Mouse (Mus musculus): Measurements from ENCODE around the gene Ppp2r5d.

The Ppp2r5d gene

GRCm38 (mm10) chr17:46681466-46682118, 23.3 kb downstream of the Ppp2r5d start:
- CTCF ChIA-PET = interaction anchor here (0.5 kb wide), 1 partner anchor 527 kb away, joined by 3 read pairs; no protein-coding TSS in a partner anchor

DNA sequence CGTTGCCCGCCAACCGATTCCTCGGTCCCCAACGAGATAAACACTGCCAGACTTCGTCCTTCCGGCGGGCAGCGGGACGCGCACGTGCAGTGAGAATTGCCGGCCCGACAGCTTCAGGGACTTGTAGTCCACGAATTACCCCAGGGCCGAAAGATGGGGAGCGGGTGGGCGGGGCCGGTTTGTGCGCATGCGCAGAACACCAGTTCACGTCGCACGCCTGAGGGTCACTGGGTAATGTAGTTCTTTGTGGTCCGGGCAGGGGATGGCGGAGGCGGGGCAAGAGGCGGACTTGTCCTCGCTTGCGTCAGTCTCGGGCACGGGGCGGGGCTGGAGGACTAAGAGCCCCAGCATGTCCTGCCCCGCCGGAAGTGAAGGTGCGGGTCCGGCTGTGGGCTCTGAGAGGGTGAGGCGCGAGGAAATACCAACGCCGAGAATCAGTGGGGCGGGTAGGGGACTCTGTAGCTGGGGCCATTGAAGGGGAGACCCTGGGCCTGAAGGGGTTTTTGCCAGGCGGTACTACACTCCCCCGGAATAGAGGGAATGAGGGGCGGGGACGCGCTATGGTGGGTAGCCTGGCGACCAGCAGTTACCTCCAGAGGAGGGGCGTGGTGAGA, 24.0 kb downstream of the Ppp2r5d start, which contains the start of gene Klhdc3:
TSS of gene Klhdc3 (minus strand) at position 155 of the 614 bp plus-strand sequence.
- CTCF ChIA-PET = no interaction called here

DNA sequence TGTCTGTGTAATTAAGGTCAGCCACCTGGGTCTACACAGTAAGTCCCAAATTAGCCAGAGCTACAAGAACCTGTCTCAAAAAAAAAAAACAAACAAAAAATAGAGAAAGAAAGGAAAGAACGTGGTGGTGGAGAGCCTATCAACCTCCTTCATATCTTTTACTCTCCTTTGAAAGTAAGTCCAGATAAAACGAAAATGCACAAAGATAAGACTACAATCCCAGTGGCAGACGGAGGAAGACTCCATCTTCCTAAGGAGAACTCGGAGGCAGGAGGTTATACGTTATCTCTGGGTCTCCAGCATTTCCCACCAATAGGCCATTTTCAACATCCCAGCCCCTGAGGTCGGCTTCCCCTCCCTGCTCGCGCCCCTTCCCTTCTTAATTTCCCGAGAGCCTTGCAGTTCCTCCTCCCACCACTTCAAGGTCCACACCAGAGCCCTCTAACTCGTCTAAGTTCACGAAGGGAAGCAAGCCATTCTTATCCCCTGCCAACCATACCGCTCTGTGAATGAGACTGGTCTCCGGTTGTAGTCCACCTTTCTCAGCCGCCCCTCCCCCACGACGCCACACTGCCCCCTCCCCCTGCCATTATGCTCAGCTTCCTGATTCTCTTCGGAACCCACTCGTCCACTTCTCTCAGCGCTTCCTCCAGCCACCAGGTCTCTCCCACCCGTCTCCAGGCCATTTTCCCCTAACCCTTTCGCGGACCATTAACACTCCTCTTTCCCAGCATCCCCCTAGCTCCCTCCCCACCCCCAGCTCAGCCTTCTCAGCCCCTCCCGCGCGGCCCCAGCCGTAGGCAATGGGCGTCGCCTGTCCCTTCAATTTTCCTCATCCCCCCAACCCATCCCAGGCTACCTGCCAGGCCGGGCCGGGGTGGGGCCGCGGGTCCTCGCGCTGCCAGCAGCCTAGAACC, 24.8 kb downstream of the Ppp2r5d start:
- CTCF ChIA-PET = interaction anchor here (1.3 kb wide), 1 partner anchor 12 kb away, joined by 9 read pairs; no protein-coding TSS in a partner anchor

GRCm38 (mm10) chr17:46678911-46679310, 26.0 kb downstream of the Ppp2r5d start:
- CTCF ChIA-PET = no interaction called here

GRCm38 (mm10) chr17:46678416-46678815, 26.5 kb downstream of the Ppp2r5d start, which contains the start of gene Mea1:
Gene Mea1 (plus strand): TSS chr17:46678793.
- CTCF ChIA-PET = no interaction called here

DNA sequence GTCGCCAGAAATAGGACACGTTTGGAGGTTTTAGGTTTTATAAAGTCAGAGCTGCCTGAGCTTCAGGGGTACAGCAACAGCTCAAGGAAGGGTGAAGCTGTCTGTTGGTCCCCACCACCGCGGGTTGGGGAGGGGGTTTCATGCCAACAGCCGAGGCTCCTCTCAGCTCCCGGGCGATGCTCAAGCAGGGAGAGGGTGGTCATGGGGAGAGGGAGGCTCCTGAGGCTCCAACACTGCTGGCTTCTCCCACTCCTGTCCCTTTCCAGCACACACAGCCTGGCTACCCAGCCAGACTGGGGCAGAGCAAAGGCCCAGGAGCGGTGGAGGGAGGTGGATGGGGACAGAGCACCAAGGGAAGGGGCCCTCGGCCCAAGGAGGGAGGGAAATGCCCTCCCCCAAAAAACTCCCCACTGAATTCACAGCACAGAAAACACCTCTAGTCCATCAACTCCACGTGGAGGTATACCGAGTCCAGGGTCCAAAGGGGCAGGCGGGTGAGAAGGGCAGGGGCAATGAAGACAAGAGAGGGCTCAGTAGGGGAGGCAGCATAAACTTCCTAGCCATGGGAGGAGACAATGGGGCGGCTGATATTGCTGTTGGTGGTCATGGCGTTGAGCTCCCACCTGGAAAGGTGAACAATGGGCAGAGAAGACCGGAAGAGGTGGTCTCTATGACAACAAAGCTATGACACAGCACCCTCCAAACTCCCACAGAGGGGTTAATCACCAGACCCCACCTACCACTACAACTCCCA, 30.2 kb downstream of the Ppp2r5d start:
- CTCF ChIA-PET = interaction anchor here (0.6 kb wide), 1 partner anchor 179 kb away, joined by 3 read pairs; no protein-coding TSS in a partner anchor

DNA sequence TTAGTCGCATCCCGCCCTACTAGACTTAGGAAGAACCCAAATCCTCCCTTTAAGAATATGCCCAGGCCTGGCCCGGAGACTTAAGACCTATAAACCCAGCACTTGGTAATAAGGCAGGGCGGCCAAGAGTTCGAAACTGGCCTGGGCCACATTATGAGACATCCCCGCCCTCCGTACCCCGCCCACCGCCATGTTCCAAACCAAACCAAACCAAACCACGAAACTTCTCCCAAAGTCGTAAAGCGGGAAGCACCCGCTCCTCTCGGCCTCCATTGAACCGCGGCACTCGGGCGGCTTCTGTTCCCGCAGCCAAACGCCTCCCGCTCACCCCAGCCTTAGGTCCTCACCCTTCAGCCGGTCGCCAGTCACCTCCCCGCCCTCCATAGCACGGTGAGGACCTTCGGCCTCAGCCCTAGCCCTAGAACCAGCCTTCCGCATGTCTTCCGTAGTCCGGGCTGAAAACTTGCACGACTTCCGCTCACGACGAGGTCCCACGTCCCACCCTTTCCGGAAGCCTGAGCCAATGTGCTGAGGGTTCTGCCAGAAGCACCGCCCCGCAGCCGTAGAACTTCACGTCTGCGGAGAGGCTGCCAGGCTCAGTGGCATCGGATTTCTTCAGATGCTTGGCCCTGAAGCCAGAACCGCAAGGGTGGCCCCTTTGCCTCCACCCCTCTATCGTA, 30.9 kb downstream of the Ppp2r5d start, which contains the start of gene Rrp36:
TSS of gene Rrp36 (minus strand) at position 503 of the 680 bp plus-strand sequence.
- CTCF ChIA-PET = interaction anchor here (0.6 kb wide), 1 partner anchor 179 kb away, joined by 3 read pairs; no protein-coding TSS in a partner anchor

DNA sequence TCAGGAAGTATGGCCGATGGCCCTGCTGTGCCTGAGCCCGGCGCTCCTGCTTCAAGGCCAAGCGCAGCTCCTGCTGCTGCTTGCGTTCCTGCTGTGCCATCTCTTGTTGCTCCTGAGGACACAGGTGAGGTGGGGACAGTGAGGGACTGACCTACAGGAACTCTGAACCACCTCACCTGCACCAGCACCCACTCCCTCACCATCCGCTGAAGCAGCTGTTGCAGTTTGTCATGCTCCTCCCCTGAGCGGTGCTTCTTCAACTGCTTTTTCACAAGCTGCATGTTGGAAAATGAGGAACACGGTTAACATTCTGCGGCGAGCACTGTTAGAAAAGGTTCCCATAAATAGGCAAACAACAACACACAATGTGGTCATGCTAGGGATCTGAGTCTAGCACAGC, 35.0 kb downstream of the Ppp2r5d start:
- CTCF ChIA-PET = no interaction called here

- CTCF ChIA-PET = interaction anchor here (0.6 to 0.9 kb wide), 2 partner anchors 12 to 37 kb away, joined by 5 to 9 read pairs; partner anchors contain the start of gene Ppp2r5d
These were observed 37.2 kb downstream of the Ppp2r5d start for GRCm38 (mm10) chr17:46667712-46668111.

GRCm38 (mm10) chr17:46662730-46663129, 42.2 kb downstream of the Ppp2r5d start:
- CTCF ChIA-PET = interaction anchor here (0.7 kb wide), 1 partner anchor 336 kb away, joined by 3 read pairs; no protein-coding TSS in a partner anchor

GRCm38 (mm10) chr17:46661981-46662380, 42.9 kb downstream of the Ppp2r5d start:
- CTCF ChIA-PET = no interaction called here

- CTCF ChIA-PET = no interaction called here
These were observed 43.6 kb downstream of the Ppp2r5d start for GRCm38 (mm10) chr17:46661351-46661750.

- CTCF ChIA-PET = no interaction called here
These were observed 48.9 kb downstream of the Ppp2r5d start for GRCm38 (mm10) chr17:46656054-46656453.

DNA sequence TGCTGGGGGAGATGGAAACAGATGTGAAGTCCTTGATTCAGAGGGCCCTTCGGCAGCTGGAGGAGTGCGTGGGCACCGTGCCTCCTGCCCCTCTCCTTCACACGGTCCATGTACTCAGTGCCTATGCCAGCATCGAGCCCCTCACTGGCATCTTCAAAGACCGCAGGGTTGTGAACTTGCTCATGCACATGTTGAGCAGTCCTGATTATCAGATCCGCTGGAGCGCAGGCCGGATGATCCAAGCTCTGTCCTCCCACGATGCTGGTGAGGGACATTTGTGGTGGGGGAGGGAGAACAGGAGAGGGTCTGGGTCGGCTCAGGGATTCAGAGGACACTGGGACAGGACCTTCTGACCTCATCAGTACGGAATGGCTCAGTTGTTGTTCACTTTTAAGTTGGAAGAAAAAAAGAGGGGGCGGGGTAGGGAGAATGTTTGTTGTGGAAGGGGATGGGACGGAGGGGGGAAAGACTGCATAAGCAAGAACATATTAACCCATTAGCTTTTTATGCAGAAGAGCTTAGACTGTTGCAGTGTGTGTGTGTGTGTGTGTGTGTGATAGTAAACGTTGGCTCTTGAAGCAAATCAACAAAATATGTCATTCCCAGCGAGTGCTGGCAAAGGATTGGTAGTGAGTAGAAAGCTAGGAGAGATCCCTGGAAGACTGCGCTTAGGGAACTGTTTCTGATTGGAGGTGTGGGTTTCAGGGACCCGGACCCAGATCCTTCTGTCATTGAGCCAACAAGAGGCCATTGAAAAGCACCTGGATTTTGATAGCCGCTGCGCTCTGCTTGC, 53.0 kb downstream of the Ppp2r5d start:
- CTCF ChIA-PET = interaction anchor here (0.6 kb wide), 1 partner anchor 109 kb away, joined by 3 read pairs; no protein-coding TSS in a partner anchor

DNA sequence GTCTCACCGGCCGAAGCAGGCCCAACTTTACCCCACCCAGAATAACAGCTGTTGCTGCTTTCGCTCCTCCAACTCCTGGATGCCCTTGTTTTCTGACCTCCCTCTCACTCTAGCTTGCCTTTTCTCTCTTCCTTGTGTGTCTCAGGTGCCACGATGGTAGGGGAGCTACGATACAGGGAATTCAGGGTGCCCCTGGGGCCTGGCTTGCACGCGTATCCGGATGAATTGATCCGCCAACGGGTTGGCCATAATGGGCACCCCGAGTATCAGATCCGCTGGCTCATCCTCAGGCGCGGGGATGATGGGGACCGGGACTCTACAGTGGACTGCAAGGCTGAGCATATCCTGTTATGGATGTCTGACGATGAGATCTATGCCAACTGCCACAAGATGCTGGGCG, 53.6 kb downstream of the Ppp2r5d start:
- CTCF ChIA-PET = no interaction called here

DNA sequence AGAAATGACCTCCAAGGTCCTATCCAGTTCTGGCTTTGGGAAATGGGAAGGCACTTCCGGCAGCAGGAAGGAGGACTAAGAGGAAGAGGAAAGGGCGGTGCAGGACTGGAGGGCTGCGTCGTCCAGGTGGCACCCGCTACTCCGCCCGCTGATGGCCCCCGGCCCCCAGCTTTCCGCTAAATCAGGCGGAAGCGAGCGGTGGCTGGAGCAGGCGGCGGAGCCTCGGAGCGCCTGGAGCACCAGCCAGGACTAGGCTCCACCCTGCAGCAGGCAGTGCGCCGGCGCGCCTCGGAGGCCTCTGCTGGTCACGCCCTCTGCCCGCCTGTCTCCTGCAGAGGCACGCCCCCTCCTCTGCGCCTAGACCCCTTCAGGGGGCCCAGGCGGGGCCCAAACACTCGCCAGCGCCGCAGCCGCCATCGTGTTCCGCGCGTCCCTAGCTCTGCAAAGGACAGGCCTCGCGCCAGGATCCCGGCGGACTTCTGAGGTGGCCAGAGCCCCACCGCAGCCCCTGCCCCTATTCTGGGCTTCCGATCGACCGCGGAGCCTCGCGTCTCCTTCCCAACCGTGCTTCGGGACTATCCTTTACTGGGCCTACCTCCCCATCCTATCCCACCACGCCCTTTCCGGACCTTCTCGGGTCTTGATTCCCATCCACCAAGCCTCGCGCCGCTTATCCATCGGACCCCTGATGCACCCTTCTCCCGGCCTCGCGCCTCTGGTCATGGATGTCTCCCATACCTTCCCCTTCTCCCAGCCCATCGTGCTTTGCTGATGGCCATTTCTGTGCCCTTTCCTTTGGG, 54.5 kb downstream of the Ppp2r5d start, which contains the start of gene Cul7:
TSS of gene Cul7 (plus strand) at position 106 of the 800 bp plus-strand sequence.
- CTCF ChIA-PET = no interaction called here

GRCm38 (mm10) chr17:46649811-46650210, 55.1 kb downstream of the Ppp2r5d start:
- CTCF ChIA-PET = no interaction called here

GRCm38 (mm10) chr17:46648436-46648835, 56.5 kb downstream of the Ppp2r5d start:
- CTCF ChIA-PET = interaction anchor here (0.6 kb wide), 1 partner anchor 21 kb away, joined by 3 read pairs; no protein-coding TSS in a partner anchor

All from spleen, embryonic (tissue).